Mouse (Mus musculus): ENCODE results near the gene Cpe.

GRCm38 (mm10) chr8:64691591-64692401 lies 1.1 kb downstream of the Cpe start:
- no peak for TF ChIP-seq MYOD1 (IDR thresholded peaks at IDR 0.05; ENCODE audit: control insufficient read depth, insufficient read length, low read depth)
- TF ChIP-seq FOSL1 (IDR thresholded peaks at IDR 0.05; ENCODE audit: insufficient read depth, low read length, poor library complexity, severe bottlenecking), result no peak
- TF ChIP-seq CTCF (IDR thresholded peaks at IDR 0.05; ENCODE audit: control insufficient read depth, insufficient read depth, insufficient read length), result no peak
- TF ChIP-seq MAX (IDR thresholded peaks at IDR 0.05), result no peak

Data from C2C12 (cell line).